Mouse (Mus musculus) cerebellum, postnatal 14 days (tissue): ENCODE measurements at regions not wholly inside any gene's neighbourhood (a gene's known extent, or its start where the extent isn't known, plus 50 kb on each side); places are given as distances from the start of the nearest gene placed in this dataset.

Experiments used
- DNase-seq, 2 experiments: peaks; one replicate each; pipeline ENCODE4 v3.0.0; 2021; ENCODE audit warnings: mixed read lengths in 2 of 2

DNA sequence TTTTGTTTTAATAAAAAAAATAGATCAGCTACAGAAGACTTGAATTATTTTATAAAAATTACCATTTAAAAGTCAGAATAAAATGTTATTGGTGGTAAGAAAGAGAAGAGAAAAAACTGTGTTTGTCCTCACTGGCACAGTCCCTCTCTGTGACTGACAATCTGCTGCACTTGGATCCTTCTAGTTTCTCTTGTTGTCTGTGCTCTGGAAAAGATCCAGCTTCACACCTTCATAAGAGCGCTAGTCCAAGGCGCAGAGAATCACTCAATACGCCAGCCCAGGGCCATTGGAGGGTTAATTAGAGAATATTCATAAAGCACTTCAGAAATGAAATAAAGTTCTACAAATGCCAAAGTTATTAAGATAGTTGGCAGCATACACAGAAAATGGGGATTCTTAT, 153.8 kb downstream of the Lmbrd1 start:
- DNase-seq = peak; percentile 11 to 48

DNA sequence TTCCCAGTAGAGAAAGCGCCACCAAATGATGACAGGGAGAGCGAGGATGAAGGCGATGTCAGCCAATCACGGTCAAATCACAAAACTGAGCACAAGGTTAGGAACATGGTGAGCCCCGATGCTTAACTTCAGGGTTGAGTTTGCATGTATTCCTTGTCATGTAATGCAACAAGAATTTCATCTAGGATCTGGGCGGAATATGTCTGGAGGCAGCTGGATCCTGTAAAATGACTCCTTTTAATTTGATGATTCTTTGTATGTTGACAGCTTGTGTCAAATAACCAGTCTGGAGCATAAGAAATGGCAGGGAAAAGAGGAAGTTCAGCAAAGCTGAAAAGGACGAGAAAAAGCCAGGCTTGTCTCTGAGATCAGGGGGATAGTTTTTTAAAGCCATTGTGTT, 188.4 kb downstream of the Lmbrd1 start:
- DNase-seq = no peak

DNA sequence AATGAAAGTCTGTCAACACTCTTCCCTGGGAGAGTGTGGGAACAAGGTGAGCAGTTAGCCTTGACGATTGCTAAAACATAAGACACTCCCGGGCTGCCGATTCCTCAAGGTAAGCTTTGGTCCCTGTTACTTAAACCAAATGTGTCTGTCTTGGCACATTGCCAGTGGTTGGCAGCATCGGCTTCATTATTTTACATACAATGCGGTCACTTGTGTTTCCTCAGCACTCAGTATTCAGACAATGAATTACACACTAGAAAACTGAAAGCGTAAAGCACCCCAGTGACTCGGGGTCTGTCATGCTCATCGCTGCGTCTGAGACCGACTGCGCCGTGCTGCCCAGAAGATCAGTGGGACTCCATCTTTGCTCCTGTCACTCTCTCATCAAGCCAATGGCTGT, 191.3 kb downstream of the Lmbrd1 start:
- peak; percentile 78 to 84 for DNase-seq

DNA sequence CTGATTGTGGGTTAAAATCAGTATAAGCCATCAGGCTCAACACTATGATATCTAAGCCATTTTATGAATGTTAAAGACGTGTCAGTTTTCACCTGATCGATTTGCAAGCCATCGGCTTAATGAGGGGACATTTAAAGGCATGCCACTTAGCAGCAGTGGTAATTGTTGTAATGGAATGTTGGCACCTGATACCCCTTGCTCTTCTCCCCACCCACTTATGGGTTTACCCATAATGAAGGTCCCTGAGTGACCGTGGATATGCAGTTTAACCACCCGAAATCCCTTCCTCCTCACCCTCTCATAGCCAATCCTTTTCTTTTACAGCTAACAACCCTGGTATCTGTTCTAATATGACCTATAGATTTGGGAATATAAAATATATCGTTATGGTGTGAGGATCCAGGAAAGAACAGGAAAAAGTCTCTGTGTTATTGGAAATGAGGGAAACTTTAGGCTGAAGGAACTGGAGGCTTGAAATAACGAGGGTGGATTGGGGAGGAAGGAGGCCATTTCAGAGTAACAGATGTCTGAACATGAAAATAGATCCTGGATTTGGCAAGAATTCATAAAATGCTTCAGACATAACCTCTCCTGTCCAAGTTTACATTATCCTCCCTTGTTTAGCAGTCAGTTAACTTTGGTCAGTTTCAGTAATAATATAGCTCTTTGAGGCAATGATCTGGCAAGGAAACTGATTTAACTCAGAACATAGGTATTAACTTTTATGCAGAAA, 192.4 kb downstream of the Lmbrd1 start:
- peak in 1 of 2 experiments; percentile 37 for DNase-seq

DNA sequence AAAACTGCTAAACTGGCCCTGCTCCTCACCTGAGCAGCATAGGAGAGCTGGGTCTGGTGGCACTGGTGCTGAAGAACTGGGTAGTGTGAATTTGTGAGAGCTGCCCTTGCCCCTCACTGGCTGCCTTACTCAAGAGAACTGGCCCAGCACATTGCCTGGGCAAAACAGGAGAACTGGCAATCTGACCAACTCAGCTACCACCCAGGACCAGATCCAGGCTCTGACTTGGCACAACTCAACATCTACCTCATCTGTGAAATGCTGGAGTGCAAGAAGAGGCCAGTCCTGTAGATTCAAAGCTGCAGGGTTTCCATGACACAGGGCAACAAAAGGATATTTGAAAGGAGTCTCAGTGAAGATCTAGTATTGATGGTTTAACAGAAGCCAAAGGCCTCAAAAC, 198.6 kb downstream of the Lmbrd1 start:
- peak in 1 of 2 experiments; percentile 52 for DNase-seq

DNA sequence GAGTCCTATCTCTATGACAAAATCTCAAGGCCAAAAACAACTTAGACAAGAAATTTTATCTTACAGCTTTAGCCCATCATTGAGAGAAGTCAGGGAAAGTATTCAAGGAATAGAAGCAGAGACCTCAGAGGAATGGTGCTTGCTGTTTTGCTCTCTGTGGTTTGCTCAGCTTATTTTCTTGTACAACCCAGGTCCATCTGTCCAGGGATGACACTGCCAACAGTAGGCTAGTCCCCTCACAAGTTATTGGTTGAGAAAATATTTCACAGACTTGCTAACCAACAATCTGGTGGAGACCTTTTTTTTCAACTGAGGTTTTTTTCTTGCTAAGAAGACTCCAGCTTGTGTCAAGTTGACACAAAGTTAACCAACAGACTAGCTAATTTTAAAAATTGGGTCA, 205.2 kb downstream of the Lmbrd1 start:
- DNase-seq = peak; percentile 53 to 82

DNA sequence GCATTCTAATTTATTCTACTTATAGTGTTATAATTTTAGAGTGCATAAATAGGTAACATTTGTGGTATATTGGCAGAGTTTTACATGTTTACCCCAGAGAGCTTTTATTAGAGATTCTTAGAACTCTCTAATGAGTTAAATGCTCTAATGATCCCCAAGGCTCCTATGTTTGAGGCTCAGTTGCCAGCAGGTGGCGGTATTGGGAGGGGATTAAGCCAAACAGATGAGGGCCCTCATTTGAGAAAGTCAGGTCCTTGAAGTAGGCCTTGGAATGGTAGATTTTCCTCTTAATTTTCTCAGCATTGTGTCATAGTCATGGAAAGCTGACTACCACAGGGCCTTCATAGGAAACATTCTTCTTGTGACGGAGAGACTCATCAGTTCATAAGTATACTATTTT, 222.8 kb downstream of the Lmbrd1 start:
- peak; percentile 89 to 94 for DNase-seq

DNA sequence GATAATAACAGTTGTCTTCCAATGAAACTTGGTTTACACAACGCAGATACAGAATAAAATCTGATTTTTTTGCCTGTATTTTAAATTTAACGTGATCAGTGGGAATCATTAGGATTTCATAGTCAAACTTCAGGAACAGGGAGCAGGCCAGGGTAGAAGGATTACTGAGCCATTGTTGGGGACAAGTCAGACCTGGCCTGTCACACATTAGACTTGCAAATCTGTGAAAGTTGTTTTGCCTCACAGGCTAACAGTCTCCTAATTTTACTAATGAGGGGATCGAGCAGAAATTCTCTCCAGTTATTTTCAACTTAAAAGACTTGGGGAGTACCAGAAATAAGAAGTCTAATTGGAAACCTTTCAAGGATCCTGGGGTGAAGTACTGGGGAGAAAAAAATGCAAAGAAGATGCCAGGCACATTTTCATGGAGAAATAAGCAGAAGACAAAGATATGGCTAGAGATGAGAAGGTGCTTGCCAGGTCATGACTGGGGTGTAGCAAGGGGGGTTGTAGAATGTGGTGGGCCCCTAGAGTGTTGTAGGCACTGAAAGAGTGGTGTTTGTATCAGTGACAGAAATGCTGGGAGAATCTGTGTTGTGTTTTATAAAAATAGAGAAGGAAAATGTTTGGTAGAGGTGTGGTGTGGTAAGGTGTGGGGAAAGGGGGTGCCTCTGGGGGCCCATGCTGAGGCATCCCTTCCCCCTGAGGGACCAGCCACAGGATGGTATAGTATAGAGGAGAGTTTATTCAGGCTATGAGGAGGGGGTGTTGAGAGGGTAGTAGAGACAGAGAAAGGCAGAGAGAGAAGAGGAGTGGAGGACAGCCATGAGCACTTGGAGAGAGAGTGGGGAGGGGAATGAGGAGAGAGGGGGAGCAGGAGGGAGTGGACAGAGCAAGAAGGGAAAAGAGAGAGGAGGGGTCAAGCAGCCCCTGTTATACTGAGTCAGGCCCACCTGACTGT, 260.2 kb downstream of the Lmbrd1 start:
- DNase-seq = no peak

DNA sequence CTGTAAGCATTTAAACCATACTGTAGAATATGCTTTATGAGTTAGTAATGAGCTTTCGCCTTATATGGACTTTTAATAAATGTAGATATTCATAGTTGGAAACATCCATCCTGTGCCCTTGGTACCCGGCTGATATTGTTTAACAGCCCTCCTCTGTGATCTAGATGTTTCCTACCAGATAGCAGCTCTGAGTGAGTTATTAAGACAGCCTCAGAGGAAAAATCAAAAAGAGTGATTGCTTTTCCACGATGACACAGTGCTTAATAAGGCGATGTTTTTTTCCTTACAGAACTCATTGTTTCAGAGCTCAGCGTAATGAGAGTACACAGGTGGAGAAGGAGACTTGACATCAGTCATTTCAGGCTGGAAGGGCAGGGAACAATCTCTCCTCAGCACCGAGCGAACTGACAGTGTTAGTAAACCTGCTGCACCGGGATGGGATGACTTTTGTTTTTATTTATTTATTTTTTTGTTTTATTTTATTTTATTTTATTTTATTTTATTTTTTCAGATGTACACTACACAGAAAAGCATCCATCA, 264.4 kb downstream of the Lmbrd1 start:
- DNase-seq = no peak

DNA sequence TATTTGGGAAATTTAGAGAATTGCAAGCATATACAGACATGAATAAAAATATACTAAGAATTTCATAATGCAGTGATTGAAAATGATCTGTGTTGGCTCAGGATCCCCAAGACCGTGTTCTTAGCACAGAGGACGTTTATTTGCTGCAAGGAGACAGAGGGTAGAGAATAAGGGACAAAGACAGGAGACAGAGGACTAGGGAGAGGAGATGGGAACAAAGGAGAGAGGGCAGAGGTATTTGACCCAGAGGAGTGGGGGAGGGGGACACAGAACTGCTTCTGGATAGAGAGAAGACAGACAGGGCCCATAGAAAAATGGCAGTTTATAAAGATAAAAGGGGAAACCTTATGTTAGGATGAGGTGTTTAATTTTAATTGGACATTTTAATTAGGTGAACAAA, 265.0 kb downstream of the Lmbrd1 start:
- no peak for DNase-seq

DNA sequence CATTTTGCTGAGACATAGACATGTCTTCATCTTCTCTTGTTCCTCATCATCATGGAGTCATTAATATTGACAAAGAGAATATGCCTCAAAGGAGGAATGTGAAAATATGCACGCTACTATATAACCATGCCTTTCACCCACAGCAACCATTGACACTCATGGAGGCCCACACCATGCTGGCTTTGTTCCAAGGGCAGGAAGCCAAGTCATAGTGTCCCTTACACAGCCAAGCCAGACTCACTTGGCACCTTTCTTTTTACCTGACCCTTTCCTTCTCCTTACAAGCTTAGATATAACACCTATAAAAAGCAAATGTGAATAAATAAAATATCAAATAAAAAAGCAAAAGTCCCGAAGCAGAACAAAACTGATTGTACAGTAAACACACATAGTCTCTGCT, 294.3 kb downstream of the Lmbrd1 start:
- DNase-seq = peak; percentile 65 to 78

DNA sequence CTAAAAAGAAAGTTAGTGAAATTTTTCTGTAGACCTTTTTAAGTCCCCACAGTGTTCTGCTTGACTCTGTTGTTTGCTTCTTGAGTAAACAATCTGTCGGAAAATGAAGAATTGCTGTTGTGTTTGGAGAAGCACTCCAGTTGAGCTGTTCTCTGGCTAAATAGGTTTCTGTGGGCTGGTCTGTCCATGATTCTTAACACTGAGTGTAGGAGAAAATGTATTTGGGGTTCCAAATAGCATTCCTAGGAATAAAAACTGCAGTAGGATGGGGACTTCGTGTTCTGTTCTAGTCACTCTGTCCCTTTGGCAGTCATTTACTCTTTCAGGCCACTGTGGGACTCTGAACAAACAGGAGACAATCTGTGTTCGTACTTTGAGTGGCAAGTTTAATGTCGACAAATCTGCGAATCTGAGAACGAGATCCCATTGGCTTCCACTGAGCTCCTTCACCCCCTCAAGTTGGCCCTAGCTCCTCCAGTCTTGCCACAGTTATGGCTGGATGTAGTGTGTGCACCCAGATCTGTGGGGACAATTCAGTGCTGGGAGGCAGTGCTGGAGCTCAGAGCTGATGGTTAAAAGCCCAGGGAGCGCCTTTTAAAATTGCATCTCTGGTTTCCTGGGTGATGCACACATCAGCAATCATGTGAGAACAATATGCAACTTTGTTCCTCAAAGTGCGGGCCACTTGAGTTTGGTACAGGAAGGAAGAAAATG, 330.2 kb downstream of the Lmbrd1 start:
- DNase-seq = no peak

DNA sequence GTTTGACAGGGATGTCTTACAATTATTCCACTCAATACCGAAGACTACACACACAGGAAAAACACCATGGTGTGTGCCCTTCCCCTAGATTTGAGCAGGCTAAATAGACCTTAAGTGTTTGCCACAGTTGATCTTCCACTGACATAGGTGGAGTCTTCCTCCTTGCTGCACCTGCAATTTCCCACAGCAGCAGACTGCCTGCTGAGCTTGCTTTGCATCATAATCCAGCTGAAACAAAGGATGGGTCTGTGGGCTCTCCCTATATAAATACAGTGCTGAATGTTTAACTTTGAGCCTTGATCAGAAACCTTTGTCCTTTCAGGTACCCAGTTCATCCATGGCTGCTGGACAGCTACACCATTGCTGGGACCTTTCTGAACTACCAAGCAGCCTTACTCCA, 334.3 kb downstream of the Lmbrd1 start:
- no peak for DNase-seq
